8 mouse cellular contexts compared by ENCODE assay signal in the genomic region with DNA sequence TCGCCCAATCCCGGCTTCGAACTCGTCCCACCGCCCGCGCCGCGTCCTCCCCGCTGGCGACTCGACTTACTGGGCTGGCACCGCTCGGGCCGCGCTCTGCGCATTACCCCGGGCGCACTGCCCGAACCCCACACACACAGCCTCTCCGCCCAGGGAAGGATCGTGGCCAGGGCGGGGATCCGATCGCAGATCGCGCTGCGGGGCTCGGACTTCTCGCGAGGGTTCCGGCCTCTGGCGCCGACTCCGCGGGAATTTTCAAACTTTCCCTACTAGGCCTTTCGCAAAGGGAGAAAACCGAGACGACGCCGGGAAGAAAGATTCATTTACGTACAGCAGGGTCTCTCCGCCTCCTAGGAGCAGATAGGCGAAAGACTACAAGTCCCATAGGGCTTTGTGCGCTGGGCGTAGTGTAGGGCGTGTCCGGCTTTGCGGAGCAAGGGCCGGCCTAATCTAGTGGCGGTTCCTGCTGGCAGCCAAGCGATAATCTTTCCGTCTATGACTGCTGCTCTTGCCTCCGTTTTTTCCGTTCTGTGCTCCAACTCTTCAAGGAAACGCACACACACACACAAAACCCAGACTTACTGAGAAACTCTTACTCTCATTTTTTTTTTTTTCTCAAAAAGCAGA. TPM values are rescaled to one million over a fixed set of nuclear protein-coding genes. Genes with fewer than 3 reads are reported as not detected.
DNase-seq lines count a peak whose midpoint lies in the region; ATAC-seq lines count a peak whose summit lies in the region.

A gene (minus strand): TSS at position 168 of the 627 bp plus-strand sequence.

- peaks cover 14% of the 10 kb centered on the region; the same call in 1 of the 2 replicates for H3K4me1 ChIP-seq in forebrain, embryonic 14.5 days (ENCODE audit: control insufficient read depth, insufficient read depth, low read length)
- H3K4me1 ChIP-seq in neural tube, embryonic 15.5 days = peaks cover 28% of the 10 kb centered on the region

- peak; percentile 100 for DNase-seq in ES-CJ7 (ENCODE audit: low read depth, low spot score)
- DNase-seq in cerebellum, adult 11 months = peak; percentile 99
- peak; percentile 100 for DNase-seq in forebrain, embryonic 14.5 days (ENCODE audit: low spot score)
- peak; percentile 99 for DNase-seq in heart, postnatal 14 days
- peak; percentile 98 for DNase-seq in layer of hippocampus, adult 11-12 months (ENCODE audit: low spot score)
- DNase-seq in lung, adult 18-20 months = peak; percentile 99
- peak; percentile 98 for DNase-seq in testis, postnatal 14 days (ENCODE audit: low spot score)

- under 1% methylated on average over 55 of the region's 56 CpGs for WGBS in forebrain, embryonic 14.5 days
- under 1% methylated on average over 56 of the region's 56 CpGs for WGBS in neural tube, embryonic 15.5 days

- peak within 1 kb of the TSS; percentile 73 for H3K4me2 ChIP-seq in forebrain, embryonic 14.5 days (ENCODE audit: low read length)
- H3K4me2 ChIP-seq in neural tube, embryonic 15.5 days = peak within 1 kb of the TSS; percentile 81

- H3K27ac ChIP-seq in forebrain, embryonic 14.5 days (ENCODE audit: low read depth, low read length) = peak within 1 kb of the TSS; percentile 97
- peak within 1 kb of the TSS; percentile 95 for H3K27ac ChIP-seq in neural tube, embryonic 15.5 days (replicated peaks)

- intact Hi-C loops in heart, postnatal 14 days (cut with DNase I) = loop anchor here (2.0 kb wide), 1 partner anchor 41 kb away; no protein-coding TSS in a partner anchor

- H3K9me3 ChIP-seq in forebrain, embryonic 14.5 days (replicated peaks; ENCODE audit: control insufficient read depth, low read length) = no peaks in the 10 kb centered on the region
- no peaks in the 10 kb centered on the region for H3K9me3 ChIP-seq in neural tube, embryonic 15.5 days (replicated peaks)

- ATAC-seq in forebrain, embryonic 14.5 days = peak; percentile 98
- peak; percentile 99 for ATAC-seq in neural tube, embryonic 15.5 days (ENCODE audit: low FRiP score)

- no peaks in the 10 kb centered on the region for H3K27me3 ChIP-seq in forebrain, embryonic 14.5 days (replicated peaks; ENCODE audit: control insufficient read depth, insufficient read depth, low read length)
- no peaks in the 10 kb centered on the region for H3K27me3 ChIP-seq in neural tube, embryonic 15.5 days (replicated peaks)

- peak within 1 kb of the TSS; percentile 90 for H3K4me3 ChIP-seq in forebrain, embryonic 14.5 days (ENCODE audit: low read depth, low read length)
- H3K4me3 ChIP-seq in neural tube, embryonic 15.5 days (replicated peaks) = peak within 1 kb of the TSS; percentile 98

- H3K9ac ChIP-seq in forebrain, embryonic 14.5 days (ENCODE audit: low read length) = peak within 1 kb of the TSS; percentile 90
- peak within 1 kb of the TSS; percentile 98 for H3K9ac ChIP-seq in neural tube, embryonic 15.5 days (replicated peaks)

- H3K36me3 ChIP-seq in forebrain, embryonic 14.5 days (ENCODE audit: control insufficient read depth, insufficient read depth, low read length) = peaks cover 4% of the 10 kb centered on the region; the same call in 1 of the 2 replicates
- peaks cover 3% of the 10 kb centered on the region; the same call in 1 of the 2 replicates for H3K36me3 ChIP-seq in neural tube, embryonic 15.5 days

RNA-seq across cellular contexts. Expression of the gene that starts here (rescaled TPM):
- polyA plus RNA-seq in forebrain, embryonic 14.5 days (2014; fragmentation: Nextera tagmentation; extraction: Ambion mirVana) = 17.1 and 20.6 TPM in 2 replicates
- total RNA-seq in heart, postnatal 14 days (2021) = 10 to 100 TPM; 21.9 to 22.8 TPM
- polyA plus RNA-seq in neural tube, embryonic 15.5 days (2015; fragmentation: Nextera tagmentation; extraction: Ambion mirVana) = 16.2 and 16.7 TPM in 2 replicates

Comparison
In these comparisons a context has a peak if more than half of its experiments do, and no peak if none do; other contexts are left out.
1. Peak in every context shown above with its lines: DNase-seq, ATAC-seq, H3K4me3 ChIP-seq and H3K27ac ChIP-seq.